Mouse (Mus musculus) kidney, adult 9 months (tissue): ENCODE data around the gene Srr.

ENCODE experiments used
- DNase-seq: peaks from one replicate; pipeline ENCODE4 v3.0.0; 2022

The Srr gene

GRCm38 (mm10) chr11:74902416-74902815 is 23.3 kb downstream of the Srr start:
- no peak for DNase-seq

GRCm38 (mm10) chr11:74901555-74901954 is 24.2 kb downstream of the Srr start:
- DNase-seq, result no peak

GRCm38 (mm10) chr11:74898517-74898827 is 27.3 kb downstream of the Srr start:
- DNase-seq, result no peak

- DNase-seq, result peak; percentile 93
These were observed 27.9 kb downstream of the Srr start, which contains the start of gene Tsr1 for GRCm38 (mm10) chr11:74897678-74898516. TSS of gene Tsr1 (plus strand) at chr11:74898071.

GRCm38 (mm10) chr11:74896901-74897677 is 28.7 kb downstream of the Srr start, which contains the start of gene Sgsm2:
TSS of gene Sgsm2 (minus strand) at chr11:74897060.
- peak; percentile 76 for DNase-seq

- peak; percentile 67 for DNase-seq
These were observed 29.5 kb downstream of the Srr start for GRCm38 (mm10) chr11:74895980-74896900.

- peak; percentile 69 for DNase-seq
These were observed 31.1 kb downstream of the Srr start for GRCm38 (mm10) chr11:74894619-74895018.

GRCm38 (mm10) chr11:74883098-74883497 is 42.6 kb downstream of the Srr start:
- DNase-seq, result no peak

GRCm38 (mm10) chr11:74881979-74882378 is 43.8 kb downstream of the Srr start:
- no peak for DNase-seq

GRCm38 (mm10) chr11:74880999-74881398 is 44.7 kb downstream of the Srr start:
- DNase-seq, result no peak

GRCm38 (mm10) chr11:74876801-74877200 is 48.9 kb downstream of the Srr start:
- peak; percentile 46 for DNase-seq

- no peak for DNase-seq
These were observed 51.1 kb downstream of the Srr start for GRCm38 (mm10) chr11:74874630-74875029.

- DNase-seq, result no peak
These were observed 54.6 kb downstream of the Srr start for GRCm38 (mm10) chr11:74870991-74871622.

GRCm38 (mm10) chr11:74870544-74870943 is 55.2 kb downstream of the Srr start:
- DNase-seq, result peak; percentile 27

- DNase-seq, result no peak
These were observed 56.1 kb downstream of the Srr start for GRCm38 (mm10) chr11:74869603-74870002.

- no peak for DNase-seq
These were observed 57.5 kb downstream of the Srr start for GRCm38 (mm10) chr11:74868046-74868760.

- peak; percentile 87 for DNase-seq
These were observed 58.6 kb downstream of the Srr start for GRCm38 (mm10) chr11:74867181-74867580.

- no peak for DNase-seq
These were observed 59.1 kb downstream of the Srr start for GRCm38 (mm10) chr11:74866640-74867039.

- no peak for DNase-seq
These were observed 60.5 kb downstream of the Srr start for GRCm38 (mm10) chr11:74865252-74865651.

- DNase-seq, result no peak
These were observed 61.3 kb downstream of the Srr start for GRCm38 (mm10) chr11:74864421-74864820.

- no peak for DNase-seq
These were observed 62.3 kb downstream of the Srr start for GRCm38 (mm10) chr11:74863471-74863870.

- DNase-seq, result no peak
These were observed 63.6 kb downstream of the Srr start for GRCm38 (mm10) chr11:74862129-74862528.
